Mouse (Mus musculus): ENCODE data around the gene Hipk3.
A peak's percentile ranks its signal among the peaks of the same experiment; 100 is the strongest.

DNA sequence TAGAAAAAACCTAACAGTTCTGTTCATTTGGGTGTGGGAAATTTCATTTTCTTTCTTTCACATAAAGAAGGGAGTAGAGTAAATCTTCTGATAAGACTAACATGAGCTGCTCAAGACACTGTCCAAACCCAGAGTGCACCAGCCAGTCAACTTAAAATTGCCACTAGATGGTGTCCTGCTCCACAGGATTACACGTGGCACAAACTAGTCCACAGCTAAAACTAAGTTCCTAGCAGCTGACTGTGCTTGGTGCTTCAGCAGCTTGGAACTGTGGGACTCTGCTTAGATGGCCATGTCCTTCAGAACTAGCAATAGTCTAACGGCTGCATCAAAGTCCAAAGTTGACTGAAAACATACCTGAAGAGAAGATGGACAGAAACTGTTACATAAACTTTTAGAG, 49.5 kb downstream of the Hipk3 start:
- TF ChIP-seq EP300 (IDR thresholded peaks at IDR 0.05; ENCODE audit: low read depth) = no peak
- peak; percentile 87 for TF ChIP-seq CTCF (IDR thresholded peaks at IDR 0.05; ENCODE audit: low read depth)

All from heart, postnatal 0 days (tissue).